Mouse (Mus musculus) retina, embryonic 14.5 days (tissue): ENCODE data around the gene Klf2.
A peak's percentile ranks its signal among the peaks of the same experiment; 100 is the strongest.

Experiments used
- DNase-seq: peaks from one replicate; pipeline ENCODE4 v3.0.0-alpha.2; 2015; ENCODE audit warnings: low spot score

The Klf2 gene

GRCm38 (mm10) chr8:72333429-72334143 lies 14.8 kb downstream of the Klf2 start:
- no peak for DNase-seq

- no peak for DNase-seq
These were observed 15.4 kb downstream of the Klf2 start for GRCm38 (mm10) chr8:72334144-72334641.

- DNase-seq: no peak
These were observed 17.4 kb downstream of the Klf2 start for GRCm38 (mm10) chr8:72336273-72336672.

GRCm38 (mm10) chr8:72337034-72337433 lies 18.2 kb downstream of the Klf2 start:
- no peak for DNase-seq

GRCm38 (mm10) chr8:72342556-72343300 lies 23.9 kb downstream of the Klf2 start:
- DNase-seq: no peak

GRCm38 (mm10) chr8:72343725-72344124 lies 24.9 kb downstream of the Klf2 start:
- no peak for DNase-seq

GRCm38 (mm10) chr8:72347553-72347952 lies 28.7 kb downstream of the Klf2 start:
- no peak for DNase-seq

GRCm38 (mm10) chr8:72348114-72348513 lies 29.3 kb downstream of the Klf2 start:
- no peak for DNase-seq

GRCm38 (mm10) chr8:72348956-72349355 lies 30.1 kb downstream of the Klf2 start:
- DNase-seq: no peak

- no peak for DNase-seq
These were observed 31.0 kb downstream of the Klf2 start for GRCm38 (mm10) chr8:72349838-72350237.

GRCm38 (mm10) chr8:72350727-72351126 lies 31.9 kb downstream of the Klf2 start:
- DNase-seq: no peak

GRCm38 (mm10) chr8:72351405-72352005 lies 32.7 kb downstream of the Klf2 start:
- DNase-seq: no peak

- DNase-seq: no peak
These were observed 34.3 kb downstream of the Klf2 start for GRCm38 (mm10) chr8:72352951-72353699.

- no peak for DNase-seq
These were observed 34.8 kb downstream of the Klf2 start for GRCm38 (mm10) chr8:72353700-72354045.

- DNase-seq: no peak
These were observed 35.4 kb downstream of the Klf2 start for GRCm38 (mm10) chr8:72354272-72354671.

- DNase-seq: no peak
These were observed 37.8 kb downstream of the Klf2 start for GRCm38 (mm10) chr8:72356593-72356992.

- no peak for DNase-seq
These were observed 41.3 kb downstream of the Klf2 start for GRCm38 (mm10) chr8:72360162-72360561.

- DNase-seq: no peak
These were observed 43.9 kb downstream of the Klf2 start for GRCm38 (mm10) chr8:72362754-72363153.

- DNase-seq: no peak
These were observed 44.6 kb downstream of the Klf2 start for GRCm38 (mm10) chr8:72363457-72363856.

GRCm38 (mm10) chr8:72365016-72365415 lies 46.2 kb downstream of the Klf2 start:
- no peak for DNase-seq

- DNase-seq: peak; percentile 76
These were observed 47.0 kb downstream of the Klf2 start for GRCm38 (mm10) chr8:72365826-72366225.

- no peak for DNase-seq
These were observed 47.6 kb downstream of the Klf2 start for GRCm38 (mm10) chr8:72366435-72366834.
